Mouse (Mus musculus) stomach, postnatal 0 days (tissue): Measurements from ENCODE around the gene Olfr718-ps1. TPM values are rescaled to one million over a fixed set of nuclear protein-coding genes. Genes with fewer than 3 reads are reported as not detected.
A peak's percentile ranks its signal among the peaks of the same experiment; 100 is the strongest.

Experiments used
- ATAC-seq: fragments of 200-750 bp; cut with Nextera tagmentation; 2 replicates; pipeline ENCODE4 v1.8.0; 2017; ENCODE audit not compliant: low FRiP score, low TSS enrichment
- DNase-seq: peaks from one replicate; pipeline ENCODE4 v3.0.0-alpha.2; 2016; ENCODE audit warnings: low spot score
- H3K27ac ChIP-seq: fragments of 300-500 bp; sonication (generic); replicated peaks from 2 replicates; pipeline ENCODE4 v1.5.1; 2014; ENCODE audit warnings: mild to moderate bottlenecking, control low read depth
- H3K27me3 ChIP-seq: fragments of 300-500 bp; sonication (generic); 2 replicates; pipeline ENCODE4 v1.6.1; 2014; ENCODE audit warnings: low read length; ENCODE audit not compliant: control insufficient read depth, insufficient read depth
- H3K36me3 ChIP-seq: fragments of 300-500 bp; sonication (generic); 2 replicates; pipeline ENCODE4 v1.6.1; 2014; ENCODE audit warnings: low read length, mixed read lengths; ENCODE audit not compliant: control insufficient read depth, insufficient read depth
- H3K4me1 ChIP-seq: fragments of 300-500 bp; sonication (generic); replicated peaks from 2 replicates; pipeline ENCODE4 v1.6.1; 2014; ENCODE audit warnings: antibody characterized with exemption; ENCODE audit not compliant: control insufficient read depth, insufficient read depth
- H3K4me2 ChIP-seq: fragments of 300-500 bp; sonication (generic); replicated peaks from 2 replicates; pipeline ENCODE4 v1.6.1; 2014; ENCODE audit warnings: low read depth, mild to moderate bottlenecking, control low read depth, moderate library complexity
- H3K4me3 ChIP-seq: fragments of 300-500 bp; sonication (generic); 2 replicates; pipeline ENCODE4 v1.5.1; 2014; ENCODE audit warnings: low read depth, low read length, control low read depth
- H3K9ac ChIP-seq: fragments of 300-500 bp; sonication (generic); 2 replicates; pipeline ENCODE4 v1.6.1; 2014; ENCODE audit warnings: mild to moderate bottlenecking, low read length, control low read depth, mixed read lengths
- H3K9me3 ChIP-seq: fragments of 300-500 bp; sonication (generic); 2 replicates; pipeline ENCODE4 v1.6.1; 2016; ENCODE audit warnings: low read length; ENCODE audit not compliant: control insufficient read depth
- CTCF ChIP-seq: IDR thresholded peaks from 2 replicates; pipeline ENCODE4 v1.5.1; 2016; ENCODE audit warnings: antibody characterized with exemption, low read depth, mild to moderate bottlenecking, moderate library complexity
- EP300 ChIP-seq: optimal IDR thresholded peaks from 2 replicates; pipeline ENCODE3; 2016; ENCODE audit warnings: antibody characterized with exemption
- WGBS: fragments of 180-500 bp; shearing (Covaris S2); extraction: QIAGEN DNeasy Blood & Tissue Kit; methylation state at CpG from one replicate; pipeline ENCODE4 v1.1.7; 2014; 5-methylcytosine and 5-hydroxymethylcytosine counted together
- microRNA-seq: library from miRNA; unstranded; fragments of <30 nt; microRNA quantifications from one replicate; pipeline ENCODE4, GENCODE M21; 2016
- polyA plus RNA-seq: library from polyadenylated mRNA; unstranded; fragments of >200 nt; fragmentation: Nextera tagmentation; extraction: Ambion mirVana; gene quantifications from 2 replicates; pipeline ENCODE4 v1.2.1, GENCODE M21; 2015

The Olfr718-ps1 gene
- polyA plus RNA-seq, 1 experiment from 2014 or later: not detected

GRCm38 (mm10) chr5:143084898-143085297, 62.5 kb downstream of the Olfr718-ps1 start:
- no peaks in the 10 kb centered on the region for H3K27me3 ChIP-seq
- no peak overlapping the region for H3K27ac ChIP-seq
- peaks cover 14% of the 10 kb centered on the region for H3K36me3 ChIP-seq
- no peak overlapping the region for H3K9ac ChIP-seq
- TF ChIP-seq EP300 (no peak), CTCF (peak; percentile 78)
- H3K4me2 ChIP-seq: no peak overlapping the region
- ATAC-seq (no peak), DNase-seq (peak; percentile 63)
- no peaks in the 10 kb centered on the region for H3K4me1 ChIP-seq
- WGBS: 66% methylated on average over 4 of the region's 4 CpGs
- H3K4me3 ChIP-seq: no peak overlapping the region
- H3K9me3 ChIP-seq: no peaks in the 10 kb centered on the region

Small RNA genes lying within 50 kb of the gene (microRNA-seq; reads per million reads assigned to microRNA genes)
- not detected for gene Gm44405

Other genes with a start within 250 kb of the Olfr718-ps1 start
- gene Actb, start 240.8 kb downstream of the Olfr718-ps1 start, polyA plus RNA-seq: 14,823 and 16,187 TPM in 2 replicates
- gene Fscn1, start 187.2 kb downstream of the Olfr718-ps1 start, polyA plus RNA-seq: 42.0 and 42.7 TPM in 2 replicates
- 15.4 and 15.6 TPM in 2 replicates for gene Rnf216, start 34.6 kb downstream of the Olfr718-ps1 start, polyA plus RNA-seq
- 4.2 and 5.2 TPM in 2 replicates for gene Rbak, start 33.2 kb upstream of the Olfr718-ps1 start, polyA plus RNA-seq
- gene Spdye4b, start 33.4 kb upstream of the Olfr718-ps1 start, polyA plus RNA-seq: not detected in 2 replicates
- gene Spdye4a, start 79.3 kb upstream of the Olfr718-ps1 start, polyA plus RNA-seq: 0.05 TPM in 1 of 2 replicates, not detected in the other
- 4.2 and 4.5 TPM in 2 replicates for gene Zfp12, start 87.6 kb upstream of the Olfr718-ps1 start, polyA plus RNA-seq
- gene Zfp316, start 122.4 kb upstream of the Olfr718-ps1 start, polyA plus RNA-seq: 1.4 and 1.7 TPM in 2 replicates
- 0.06 TPM in 2 replicates for gene Zfp853, start 146.0 kb upstream of the Olfr718-ps1 start, polyA plus RNA-seq
- 15.7 and 18.5 TPM in 2 replicates for gene E130309D02Rik, start 167.8 kb upstream of the Olfr718-ps1 start, polyA plus RNA-seq
- 62.6 and 65.2 TPM in 2 replicates for gene Zdhhc4, start 181.7 kb upstream of the Olfr718-ps1 start, polyA plus RNA-seq
- 0.86 and 1.4 TPM in 2 replicates for gene Grid2ip, start 209.8 kb upstream of the Olfr718-ps1 start, polyA plus RNA-seq